19 mouse cellular contexts compared by ENCODE assay signal in the genomic region with DNA sequence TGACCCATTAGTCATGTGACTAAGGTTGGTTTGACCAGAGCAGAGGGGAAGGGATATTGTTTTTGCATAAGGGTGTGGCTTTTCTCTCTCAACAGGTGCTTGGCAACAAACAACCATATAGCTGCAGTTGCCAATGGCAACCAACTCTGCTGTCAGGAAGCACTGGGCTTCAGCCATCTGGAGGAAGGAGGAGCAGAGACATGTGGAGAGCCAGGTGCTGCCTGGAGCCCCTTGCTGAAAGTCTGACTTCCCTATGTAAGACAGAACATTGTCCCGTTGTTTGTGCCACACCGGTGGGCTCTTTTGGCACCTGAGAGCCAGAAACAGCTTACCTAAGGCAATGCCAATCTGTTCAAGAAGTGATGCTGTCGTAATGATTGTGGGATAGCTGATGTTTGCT. TPM values are rescaled to one million over a fixed set of nuclear protein-coding genes. Genes with fewer than 3 reads are reported as not detected.
A peak's percentile ranks its signal among the peaks of the same experiment; 100 is the strongest.
DNase-seq lines count a peak whose midpoint lies in the region; ATAC-seq and TF ChIP-seq lines count a peak whose summit lies in the region.
"Had no signal": no experiment of that assay in that cellular context is flagged by ENCODE, and none has a peak within 500 bp of the region (broad histone marks: within the 10 kb centered on the region; RNA-seq: fewer than 3 reads in every experiment).

No protein-coding gene starts in this region.

- no peak for ATAC-seq in stomach, postnatal 0 days (ENCODE audit: low FRiP score, low TSS enrichment)
- ATAC-seq: liver, postnatal 0 days; Patski had no signal

- no peak overlapping the region for H3K27ac ChIP-seq in stomach, postnatal 0 days (replicated peaks)
- H3K27ac ChIP-seq: gastrocnemius, adult 2 months; heart, embryonic 15.5 days; hindbrain, embryonic 12.5 days; midbrain, embryonic 12.5 days had no signal

- no peak for TF ChIP-seq CTCF in stomach, postnatal 0 days (IDR thresholded peaks at IDR 0.05; ENCODE audit: low read depth)

- no peak overlapping the region for H3K4me2 ChIP-seq in stomach, postnatal 0 days (replicated peaks; ENCODE audit: low read depth)
- H3K4me2 ChIP-seq: heart, embryonic 15.5 days; hindbrain, embryonic 12.5 days; midbrain, embryonic 12.5 days had no signal

- peak; percentile 47 to 52 for DNase-seq in cerebellum, postnatal 10 days
- DNase-seq in cerebellum, adult 9-10 months: no peak
- peak; percentile 11 for DNase-seq in layer of hippocampus, adult 11-12 months (ENCODE audit: low spot score)
- no peak for DNase-seq in layer of hippocampus, adult 9-10 months (ENCODE audit: low spot score)
- DNase-seq in ES-CJ7 (ENCODE audit: low read depth, low spot score): peak; percentile 78
- peak; percentile 8 to 24 for DNase-seq in layer of hippocampus, adult 18-20 months (ENCODE audit: low spot score in 2 of 2)
- DNase-seq in adrenal gland, postnatal 36 days: no peak
- DNase-seq in stomach, postnatal 0 days (ENCODE audit: low spot score): no peak
- DNase-seq: adrenal gland, adult 8-10 months; cerebellum, adult 9-11 months; gastrocnemius, adult 2 months; kidney, adult 2 months; kidney, postnatal 25 days; liver, postnatal 0 days had no signal

- H3K36me3 ChIP-seq in stomach, postnatal 0 days (ENCODE audit: control insufficient read depth, insufficient read depth, low read length): no peaks in the 10 kb centered on the region
- H3K36me3 ChIP-seq: heart, embryonic 15.5 days; hindbrain, embryonic 12.5 days; midbrain, embryonic 12.5 days had no signal

- no peak overlapping the region for H3K9ac ChIP-seq in stomach, postnatal 0 days (ENCODE audit: low read length)
- H3K9ac ChIP-seq: heart, embryonic 15.5 days; hindbrain, embryonic 12.5 days; liver, postnatal 0 days; midbrain, embryonic 12.5 days had no signal

- H3K4me1 ChIP-seq in stomach, postnatal 0 days (replicated peaks; ENCODE audit: control insufficient read depth, insufficient read depth): no peaks in the 10 kb centered on the region
- H3K4me1 ChIP-seq: heart, embryonic 15.5 days; hindbrain, embryonic 12.5 days; midbrain, embryonic 12.5 days had no signal

- H3K9me3 ChIP-seq in stomach, postnatal 0 days (ENCODE audit: control insufficient read depth, low read length): no peaks in the 10 kb centered on the region
- H3K9me3 ChIP-seq: heart, embryonic 15.5 days; hindbrain, embryonic 12.5 days; midbrain, embryonic 12.5 days had no signal

- 79% methylated on average over 3 of the region's 3 CpGs for WGBS in stomach, postnatal 0 days

- H3K4me3 ChIP-seq in stomach, postnatal 0 days (ENCODE audit: low read depth, low read length): no peak overlapping the region
- H3K4me3 ChIP-seq: erythroblast, embryonic 14.5 days; gastrocnemius, adult 2 months; heart, embryonic 15.5 days; hindbrain, embryonic 12.5 days; midbrain, embryonic 12.5 days had no signal

- no peaks in the 10 kb centered on the region for H3K27me3 ChIP-seq in stomach, postnatal 0 days (ENCODE audit: control insufficient read depth, insufficient read depth, low read length)
- H3K27me3 ChIP-seq: heart, embryonic 15.5 days; midbrain, embryonic 12.5 days; Patski had no signal

- TF ChIP-seq EP300 in stomach, postnatal 0 days (optimal IDR thresholded peaks at IDR 0.05): no peak

RNA-seq across cellular contexts. Expression of a gene that starts 16.7 kb away (rescaled TPM):
- total RNA-seq in layer of hippocampus, adult 18-20 months (2021): 1 to 10 TPM in 1 of 2 experiments, under 1 TPM in 1; 0.79 to 1.1 TPM
- total RNA-seq in adrenal gland, postnatal 36 days (2021): not detected
- 0.15 TPM in 1 of 2 replicates, not detected in the other for polyA plus RNA-seq in stomach, postnatal 0 days (2015; fragmentation: Nextera tagmentation; extraction: Ambion mirVana)
- total RNA-seq: adrenal gland, adult 8-10 months; gastrocnemius, adult 2 months had no signal
- polyA plus RNA-seq: erythroblast, embryonic 14.5 days; midbrain, embryonic 12.5 days; Patski had no signal

RNA-seq across cellular contexts. Expression of a gene that starts 50.4 kb away (rescaled TPM):
- 10 to 100 TPM; 57.6 to 61.4 TPM for total RNA-seq in layer of hippocampus, adult 18-20 months (2021)
- 1 to 10 TPM; 2.3 to 3.6 TPM for total RNA-seq in adrenal gland, postnatal 36 days (2021)
- polyA plus RNA-seq in stomach, postnatal 0 days (2015; fragmentation: Nextera tagmentation; extraction: Ambion mirVana): 2.5 and 2.9 TPM in 2 replicates
- polyA plus RNA-seq: erythroblast, embryonic 14.5 days had no signal

Comparison
In these comparisons a context has a peak if more than half of its experiments do, and no peak if none do; other contexts are left out.
1. DNase-seq: peak in cerebellum, postnatal 10 days (2 of 2), layer of hippocampus, adult 11-12 months (single experiment), ES-CJ7 (single experiment) and layer of hippocampus, adult 18-20 months (2 of 2); none in cerebellum, adult 9-10 months (single experiment), layer of hippocampus, adult 9-10 months (single experiment), adrenal gland, postnatal 36 days (0 of 2) and stomach, postnatal 0 days (single experiment).
2. RNA of a gene that starts 50.4 kb away (total RNA-seq): 57.6 to 61.4 TPM in layer of hippocampus, adult 18-20 months; 2.3 to 3.6 TPM in adrenal gland, postnatal 36 days; every median in the first group is over 10 times any median in the second.